Mouse (Mus musculus) stomach, embryonic 14.5 days (tissue): ENCODE data around the gene Hpgds. TPM values are rescaled to one million over a fixed set of nuclear protein-coding genes. Genes with fewer than 3 reads are reported as not detected.

ENCODE experiments used
- ATAC-seq: fragments of 200-750 bp; cut with Nextera tagmentation; 2 replicates; pipeline ENCODE4 v1.8.0; 2017; ENCODE audit warnings: low read depth, moderate TSS enrichment; ENCODE audit not compliant: insufficient number of reproducible peaks, insufficient read depth, low FRiP score
- H3K27ac ChIP-seq: fragments of 300-500 bp; sonication (generic); 2 replicates; pipeline ENCODE4 v1.5.1; 2014; ENCODE audit warnings: mild to moderate bottlenecking, low read length, moderate library complexity, mixed read lengths
- H3K27me3 ChIP-seq: fragments of 300-500 bp; sonication (generic); 2 replicates; pipeline ENCODE4 v1.6.1; 2014; ENCODE audit warnings: low read length, control low read depth, mixed read lengths; ENCODE audit not compliant: control insufficient read depth, insufficient read depth
- H3K36me3 ChIP-seq: fragments of 300-500 bp; sonication (generic); 2 replicates; pipeline ENCODE4 v1.6.1; 2014; ENCODE audit warnings: mild to moderate bottlenecking, control low read depth, low read length, moderate library complexity, mixed read lengths; ENCODE audit not compliant: control insufficient read depth, insufficient read depth
- H3K4me1 ChIP-seq: fragments of 300-500 bp; sonication (generic); 2 replicates; pipeline ENCODE4 v1.6.1; 2014; ENCODE audit warnings: low read length, control low read depth, mixed read lengths; ENCODE audit not compliant: control insufficient read depth, insufficient read depth
- H3K4me2 ChIP-seq: fragments of 300-500 bp; sonication (generic); replicated peaks from 2 replicates; pipeline ENCODE4 v1.6.1; 2014; ENCODE audit warnings: low read depth, low read length, control low read depth
- H3K4me3 ChIP-seq: fragments of 300-500 bp; sonication (generic); 2 replicates; pipeline ENCODE4 v1.5.1; 2014; ENCODE audit warnings: low read depth, low read length, control low read depth
- H3K9ac ChIP-seq: fragments of 300-500 bp; sonication (generic); replicated peaks from 2 replicates; pipeline ENCODE4 v1.6.1; 2014; ENCODE audit warnings: low read depth, mild to moderate bottlenecking, control low read depth, low read length, moderate library complexity, mixed read lengths
- H3K9me3 ChIP-seq: fragments of 300-500 bp; sonication (generic); 2 replicates; pipeline ENCODE4 v1.6.1; 2016; ENCODE audit warnings: low read depth, low read length, control low read depth; ENCODE audit not compliant: control insufficient read depth
- WGBS: fragments of 180-500 bp; shearing (Covaris S2); extraction: QIAGEN DNeasy Blood & Tissue Kit; methylation state at CpG from one replicate; pipeline ENCODE4 v1.1.7; 2014; 5-methylcytosine and 5-hydroxymethylcytosine counted together
- polyA plus RNA-seq: library from polyadenylated mRNA; unstranded; fragments of >200 nt; fragmentation: Nextera tagmentation; extraction: Ambion mirVana; gene quantifications from 2 replicates; pipeline ENCODE4 v1.2.1, GENCODE M21; 2014

Gene Hpgds
- polyA plus RNA-seq, 1 experiment from 2014 or later: 8.9 TPM

DNA sequence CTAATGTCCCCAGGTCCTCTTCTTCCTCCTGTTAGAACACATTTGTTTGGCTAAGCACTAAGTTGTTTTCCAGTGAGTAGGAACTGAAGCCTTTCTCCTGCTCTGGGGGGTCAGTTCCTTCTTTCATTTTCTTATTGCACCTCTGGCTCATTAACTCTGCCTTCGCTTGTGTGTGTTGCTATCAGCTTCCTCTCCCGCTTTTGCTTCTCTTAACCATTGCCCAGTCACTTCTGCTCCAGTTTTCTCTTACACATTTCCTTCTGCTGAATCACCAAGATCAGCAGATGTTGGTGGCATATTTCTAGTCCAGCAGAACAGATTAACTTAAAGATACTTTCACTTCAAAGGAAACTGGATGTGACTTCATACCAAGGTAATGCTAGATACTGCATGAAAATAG is 29.8 kb downstream of the Hpgds start:
- H3K4me2 ChIP-seq: no peak overlapping the region
- H3K27ac ChIP-seq: no peak overlapping the region
- 86% methylated on average over 2 of the region's 2 CpGs for WGBS
- H3K9ac ChIP-seq: no peak overlapping the region
- H3K9me3 ChIP-seq: no peaks in the 10 kb centered on the region
- H3K4me1 ChIP-seq: no peaks in the 10 kb centered on the region
- H3K4me3 ChIP-seq: no peak overlapping the region
- no peak for ATAC-seq
- H3K36me3 ChIP-seq: peaks cover 40% of the 10 kb centered on the region
- H3K27me3 ChIP-seq: no peaks in the 10 kb centered on the region

DNA sequence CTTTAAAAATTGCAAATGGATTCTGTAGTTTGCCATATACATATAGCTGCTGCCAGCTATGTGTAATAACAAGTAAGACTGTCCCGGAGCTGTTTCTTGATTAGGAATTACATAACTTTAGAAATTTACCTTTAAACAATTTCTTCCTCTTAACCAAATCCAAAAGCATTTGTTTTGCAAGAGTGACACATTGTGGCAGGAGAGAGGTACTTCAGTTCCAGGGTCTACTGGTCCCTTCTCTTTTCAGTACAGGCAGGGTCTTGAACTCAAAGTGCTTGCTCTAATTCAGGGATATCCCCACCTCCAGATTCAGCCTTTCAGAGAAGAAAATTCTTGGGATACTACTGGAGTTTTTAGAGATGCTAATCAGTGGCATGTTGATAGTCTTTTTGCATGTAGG is 65.6 kb downstream of the Hpgds start:
- Histone ChIP-seq H3K27ac (no peak overlapping the region), H3K9ac (no peak overlapping the region), H3K36me3 (peaks cover 25% of the 10 kb centered on the region), H3K4me3 (no peak overlapping the region), H3K27me3 (no peaks in the 10 kb centered on the region), H3K4me2 (no peak overlapping the region), H3K9me3 (no peaks in the 10 kb centered on the region), H3K4me1 (no peaks in the 10 kb centered on the region)
- 93% methylated on average over 1 of the region's 1 CpGs for WGBS
- no peak for ATAC-seq

DNA sequence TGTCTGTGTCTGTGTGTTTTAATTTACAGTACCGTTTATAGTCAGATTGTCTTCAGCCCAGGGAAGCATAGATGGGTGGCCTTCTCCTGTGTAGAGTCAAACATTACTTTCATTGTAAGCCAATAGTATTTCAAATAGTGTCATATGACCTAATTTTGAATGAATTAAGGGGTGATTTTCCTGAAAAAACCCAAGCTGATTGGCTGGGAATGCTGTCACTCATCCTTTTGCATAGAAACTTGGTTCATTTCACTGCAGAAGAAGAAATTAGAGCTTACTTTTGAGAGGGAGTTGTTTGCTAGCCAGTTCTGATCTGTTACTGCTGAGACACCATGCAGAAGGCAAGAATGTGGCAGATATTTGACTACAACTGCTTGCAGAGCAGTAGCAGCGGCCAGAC is 69.5 kb downstream of the Hpgds start:
- H3K36me3 ChIP-seq: peaks cover 48% of the 10 kb centered on the region
- ATAC-seq: no peak
- no peaks in the 10 kb centered on the region for H3K27me3 ChIP-seq
- H3K9ac ChIP-seq: no peak overlapping the region
- no peaks in the 10 kb centered on the region for H3K9me3 ChIP-seq
- WGBS: 75% methylated on average over 2 of the region's 2 CpGs
- no peaks in the 10 kb centered on the region for H3K4me1 ChIP-seq
- H3K4me2 ChIP-seq: no peak overlapping the region
- no peak overlapping the region for H3K27ac ChIP-seq
- H3K4me3 ChIP-seq: no peak overlapping the region

Other genes starting within 250 kb of the Hpgds start
- 95.7 and 104 TPM in 2 replicates for gene Smarcad1, start 102.3 kb downstream of the Hpgds start, polyA plus RNA-seq
- gene C130060K24Rik, start 236.2 kb upstream of the Hpgds start, polyA plus RNA-seq: 0.41 and 0.42 TPM in 2 replicates